Mouse (Mus musculus) hindbrain, embryonic 12.5 days (tissue): Measurements from ENCODE around the gene Ift43. TPM values are rescaled to one million over a fixed set of nuclear protein-coding genes. Genes with fewer than 3 reads are reported as not detected.

Source experiments
- ATAC-seq: fragments of 200-750 bp; cut with Nextera tagmentation; 2 replicates; pipeline ENCODE4 v1.8.0; 2017; ENCODE audit warnings: moderate TSS enrichment; ENCODE audit not compliant: low FRiP score
- H3K27ac ChIP-seq: fragments of 300-500 bp; sonication (generic); 2 replicates; pipeline ENCODE4 v1.5.1; 2016; ENCODE audit warnings: mild to moderate bottlenecking
- H3K27me3 ChIP-seq: fragments of 300-500 bp; sonication (generic); 2 replicates; pipeline ENCODE4 v1.6.1; 2016; ENCODE audit warnings: mild to moderate bottlenecking
- H3K36me3 ChIP-seq: fragments of 300-500 bp; sonication (generic); 2 replicates; pipeline ENCODE4 v1.6.1; 2016; ENCODE audit warnings: mild to moderate bottlenecking
- H3K4me1 ChIP-seq: fragments of 300-500 bp; sonication (generic); 2 replicates; pipeline ENCODE4 v1.6.1; 2016
- H3K4me2 ChIP-seq: fragments of 300-500 bp; sonication (generic); replicated peaks from 2 replicates; pipeline ENCODE4 v1.6.1; 2016; ENCODE audit warnings: mild to moderate bottlenecking
- H3K4me3 ChIP-seq: fragments of 300-500 bp; sonication (generic); 2 replicates; pipeline ENCODE4 v1.5.1; 2016; ENCODE audit warnings: mild to moderate bottlenecking
- H3K9ac ChIP-seq: fragments of 300-500 bp; sonication (generic); 2 replicates; pipeline ENCODE4 v1.6.1; 2016; ENCODE audit warnings: mild to moderate bottlenecking, moderate library complexity
- H3K9me3 ChIP-seq: fragments of 300-500 bp; sonication (generic); replicated peaks from 2 replicates; pipeline ENCODE4 v1.6.1; 2016; ENCODE audit warnings: mild to moderate bottlenecking
- WGBS: fragments of 180-500 bp; shearing (Covaris S2); methylation state at CpG from one replicate; pipeline ENCODE4 v1.1.7; 2016; 5-methylcytosine and 5-hydroxymethylcytosine counted together
- polyA plus RNA-seq: library from polyadenylated mRNA; unstranded; fragments of >200 nt; fragmentation: Nextera tagmentation; extraction: Ambion mirVana; gene quantifications from 2 replicates; pipeline ENCODE4 v1.2.1, GENCODE M21; 2016

The Ift43 gene
- polyA plus RNA-seq, result 83.4 and 90.1 TPM in 2 replicates

GRCm38 (mm10) chr12:86082481-86083012, at the start of gene Ift43:
Gene Ift43, plus strand, starts transcription at chr12:86082541.
- H3K4me1 ChIP-seq, result peaks cover 16% of the 10 kb centered on the region
- ATAC-seq, result peak; percentile 74
- H3K27me3 ChIP-seq, result peaks cover 15% of the 10 kb centered on the region; the same call in 1 of the 2 replicates
- no peak within 1 kb of the TSS; the same call in 1 of the 2 replicates for H3K27ac ChIP-seq
- peak within 1 kb of the TSS; percentile 70 for H3K4me3 ChIP-seq
- peak within 1 kb of the TSS; percentile 63 for H3K9ac ChIP-seq
- H3K4me2 ChIP-seq, result peak within 1 kb of the TSS; percentile 65
- under 1% methylated on average over 35 of the region's 35 CpGs for WGBS
- no peaks in the 10 kb centered on the region for H3K9me3 ChIP-seq
- peaks cover 10% of the 10 kb centered on the region for H3K36me3 ChIP-seq

GRCm38 (mm10) chr12:86035586-86035985, 46.8 kb upstream of the Ift43 start:
- Histone ChIP-seq H3K27ac (no peak overlapping the region), H3K9me3 (no peaks in the 10 kb centered on the region), H3K4me2 (no peak overlapping the region), H3K27me3 (no peaks in the 10 kb centered on the region), H3K9ac (no peak overlapping the region), H3K36me3 (no peaks in the 10 kb centered on the region), H3K4me1 (peaks cover 17% of the 10 kb centered on the region), H3K4me3 (no peak overlapping the region)
- no peak for ATAC-seq

GRCm38 (mm10) chr12:86036368-86037166, 45.8 kb upstream of the Ift43 start:
- no peak for ATAC-seq
- Histone ChIP-seq H3K9ac (no peak overlapping the region), H3K4me2 (no peak overlapping the region), H3K9me3 (no peaks in the 10 kb centered on the region), H3K4me3 (no peak overlapping the region), H3K27ac (peak overlapping the region; percentile 73), H3K36me3 (no peaks in the 10 kb centered on the region), H3K4me1 (peaks cover 17% of the 10 kb centered on the region), H3K27me3 (no peaks in the 10 kb centered on the region)
- WGBS, result 44% methylated on average over 9 of the region's 9 CpGs

- Histone ChIP-seq H3K9me3 (no peaks in the 10 kb centered on the region), H3K27me3 (no peaks in the 10 kb centered on the region), H3K36me3 (no peaks in the 10 kb centered on the region), H3K4me2 (no peak overlapping the region), H3K4me1 (peaks cover 17% of the 10 kb centered on the region), H3K4me3 (no peak overlapping the region), H3K27ac (peak overlapping the region; percentile 73; the same call in 1 of the 2 replicates), H3K9ac (no peak overlapping the region)
- peak; percentile 69 for ATAC-seq
- 28% methylated on average over 12 of the region's 12 CpGs for WGBS
Measured at GRCm38 (mm10) chr12:86037235-86037921, 45.0 kb upstream of the Ift43 start.

GRCm38 (mm10) chr12:86039078-86039477, 43.3 kb upstream of the Ift43 start:
- Histone ChIP-seq H3K4me3 (no peak overlapping the region), H3K9me3 (peaks cover 8% of the 10 kb centered on the region; the same call in 1 of the 2 replicates), H3K27ac (no peak overlapping the region), H3K9ac (no peak overlapping the region), H3K36me3 (0 out of 2 replicates have a peak, but pooled peaks cover 5% of the 10 kb centered on the region), H3K4me1 (peaks cover 17% of the 10 kb centered on the region), H3K4me2 (no peak overlapping the region), H3K27me3 (no peaks in the 10 kb centered on the region)
- no peak for ATAC-seq
- WGBS, result 88% methylated on average over 5 of the region's 5 CpGs

- Histone ChIP-seq H3K9me3 (peaks cover 8% of the 10 kb centered on the region; the same call in 1 of the 2 replicates), H3K4me3 (no peak overlapping the region), H3K27me3 (no peaks in the 10 kb centered on the region), H3K27ac (no peak overlapping the region), H3K36me3 (0 out of 2 replicates have a peak, but pooled peaks cover 5% of the 10 kb centered on the region), H3K4me2 (no peak overlapping the region), H3K9ac (no peak overlapping the region), H3K4me1 (peaks cover 17% of the 10 kb centered on the region)
- no peak for ATAC-seq
- 94% methylated on average over 6 of the region's 6 CpGs for WGBS
Measured at GRCm38 (mm10) chr12:86039751-86040150, 42.6 kb upstream of the Ift43 start.

- Histone ChIP-seq H3K4me1 (0 out of 2 replicates have a peak, but pooled peaks cover 6% of the 10 kb centered on the region), H3K36me3 (0 out of 2 replicates have a peak, but pooled peaks cover 5% of the 10 kb centered on the region), H3K9me3 (peaks cover 8% of the 10 kb centered on the region; the same call in 1 of the 2 replicates), H3K9ac (no peak overlapping the region), H3K27ac (no peak overlapping the region), H3K4me3 (no peak overlapping the region), H3K27me3 (no peaks in the 10 kb centered on the region), H3K4me2 (no peak overlapping the region)
- ATAC-seq, result no peak
- WGBS, result 80% methylated on average over 5 of the region's 5 CpGs
Measured at GRCm38 (mm10) chr12:86046141-86046540, 36.2 kb upstream of the Ift43 start.

GRCm38 (mm10) chr12:86046776-86047175, 35.6 kb upstream of the Ift43 start:
- H3K4me2 ChIP-seq, result no peak overlapping the region
- no peaks in the 10 kb centered on the region for H3K27me3 ChIP-seq
- H3K36me3 ChIP-seq, result 0 out of 2 replicates have a peak, but pooled peaks cover 5% of the 10 kb centered on the region
- H3K4me3 ChIP-seq, result no peak overlapping the region
- no peak overlapping the region for H3K9ac ChIP-seq
- ATAC-seq, result no peak
- no peak overlapping the region for H3K27ac ChIP-seq
- WGBS, result 100% methylated on average over 2 of the region's 2 CpGs
- 0 out of 2 replicates have a peak, but pooled peaks cover 6% of the 10 kb centered on the region for H3K4me1 ChIP-seq
- H3K9me3 ChIP-seq, result peaks cover 8% of the 10 kb centered on the region; the same call in 1 of the 2 replicates

- 88% methylated on average over 8 of the region's 8 CpGs for WGBS
- H3K9me3 ChIP-seq, result peaks cover 8% of the 10 kb centered on the region; the same call in 1 of the 2 replicates
- H3K4me2 ChIP-seq, result no peak overlapping the region
- no peaks in the 10 kb centered on the region for H3K27me3 ChIP-seq
- no peak overlapping the region for H3K4me3 ChIP-seq
- no peak overlapping the region for H3K9ac ChIP-seq
- H3K36me3 ChIP-seq, result 0 out of 2 replicates have a peak, but pooled peaks cover 5% of the 10 kb centered on the region
- no peak for ATAC-seq
- no peak overlapping the region for H3K27ac ChIP-seq
- 0 out of 2 replicates have a peak, but pooled peaks cover 6% of the 10 kb centered on the region for H3K4me1 ChIP-seq
Measured at GRCm38 (mm10) chr12:86047376-86047775, 35.0 kb upstream of the Ift43 start.

- Histone ChIP-seq H3K9me3 (no peaks in the 10 kb centered on the region), H3K9ac (no peak overlapping the region), H3K4me3 (no peak overlapping the region), H3K36me3 (no peaks in the 10 kb centered on the region), H3K4me2 (no peak overlapping the region), H3K4me1 (0 out of 2 replicates have a peak, but pooled peaks cover 6% of the 10 kb centered on the region), H3K27ac (no peak overlapping the region), H3K27me3 (no peaks in the 10 kb centered on the region)
- 80% methylated on average over 6 of the region's 6 CpGs for WGBS
- no peak for ATAC-seq
Measured at GRCm38 (mm10) chr12:86049813-86050212, 32.5 kb upstream of the Ift43 start.

- Histone ChIP-seq H3K4me3 (no peak overlapping the region), H3K4me2 (no peak overlapping the region), H3K9me3 (no peaks in the 10 kb centered on the region), H3K27ac (no peak overlapping the region), H3K27me3 (no peaks in the 10 kb centered on the region), H3K9ac (no peak overlapping the region), H3K4me1 (0 out of 2 replicates have a peak, but pooled peaks cover 6% of the 10 kb centered on the region), H3K36me3 (0 out of 2 replicates have a peak, but pooled peaks cover 6% of the 10 kb centered on the region)
- ATAC-seq, result no peak
- WGBS, result 94% methylated on average over 5 of the region's 5 CpGs
Measured at GRCm38 (mm10) chr12:86051477-86051876, 30.9 kb upstream of the Ift43 start.

- Histone ChIP-seq H3K4me1 (no peaks in the 10 kb centered on the region), H3K27ac (no peak overlapping the region), H3K4me3 (no peak overlapping the region), H3K9ac (no peak overlapping the region), H3K4me2 (no peak overlapping the region), H3K9me3 (no peaks in the 10 kb centered on the region), H3K36me3 (0 out of 2 replicates have a peak, but pooled peaks cover 7% of the 10 kb centered on the region), H3K27me3 (no peaks in the 10 kb centered on the region)
- 95% methylated on average over 2 of the region's 2 CpGs for WGBS
- no peak for ATAC-seq
Measured at GRCm38 (mm10) chr12:86055306-86055705, 27.0 kb upstream of the Ift43 start.
